Mouse (Mus musculus) hindlimb bud, embryonic 11.5 days (tissue): Measurements from ENCODE around the gene Rapgef4.

Experiments used
- DNase-seq: peaks from one replicate; pipeline ENCODE4 v3.0.0-alpha.2; 2012; ENCODE audit warnings: low read depth, low spot score; ENCODE audit errors: extremely low spot score

Gene Rapgef4

DNA sequence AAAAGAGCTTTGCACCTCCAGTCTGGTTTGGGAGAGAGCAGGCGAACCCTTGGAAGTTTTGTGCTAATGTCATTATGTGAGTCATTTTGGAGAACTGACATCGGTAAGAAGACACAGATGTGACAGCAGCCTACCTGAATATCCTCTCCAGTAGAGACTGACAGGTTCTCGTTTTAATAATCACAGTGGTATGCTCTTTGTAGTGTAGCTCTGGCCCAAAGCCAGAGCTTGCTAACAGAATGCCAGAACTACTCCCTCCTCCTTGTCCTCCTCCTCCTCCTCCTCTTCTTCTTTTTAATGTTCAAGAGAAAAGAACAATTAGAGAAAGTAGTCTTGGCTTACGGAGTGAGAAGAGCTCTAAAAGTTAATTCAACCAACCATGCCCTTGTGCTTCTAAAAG is 272.8 kb downstream of the Rapgef4 start:
- DNase-seq, result no peak

DNA sequence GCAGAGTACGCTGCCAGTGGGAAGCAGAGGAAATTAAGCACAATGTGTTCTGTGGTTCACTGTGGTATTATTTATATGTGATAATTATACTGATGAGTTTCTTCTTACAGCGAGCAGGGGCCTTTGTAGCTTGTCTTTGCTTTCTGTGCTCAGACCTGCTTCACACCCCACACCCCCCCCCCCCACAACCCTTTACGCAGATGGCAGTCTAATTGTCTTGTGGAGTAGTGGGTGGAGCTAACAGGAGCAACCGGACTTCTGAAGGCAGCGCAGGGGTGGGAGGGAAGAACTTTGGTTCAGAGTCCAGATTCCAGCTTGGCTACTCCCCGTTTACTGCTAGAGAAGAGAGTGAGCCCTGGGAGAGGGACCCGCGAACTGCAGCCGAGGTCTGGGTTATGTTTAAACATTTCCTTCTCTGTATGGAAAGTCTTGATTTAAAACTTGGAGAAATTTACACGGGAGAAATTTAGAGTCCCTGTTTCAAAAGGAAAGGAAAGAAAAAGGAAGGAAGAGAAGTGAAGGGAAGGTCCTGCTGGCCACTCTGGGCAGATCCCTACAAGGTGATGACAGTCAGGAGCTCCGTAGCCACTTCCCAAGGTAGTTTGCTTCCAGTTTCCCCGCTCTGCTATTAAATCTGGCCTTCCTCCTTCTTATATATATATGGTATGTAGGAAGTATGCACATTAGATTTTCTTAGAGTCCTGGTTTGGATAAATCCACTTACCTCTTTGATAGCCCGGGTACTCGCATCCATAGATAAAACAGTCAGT is 274.0 kb downstream of the Rapgef4 start:
- DNase-seq, result no peak

DNA sequence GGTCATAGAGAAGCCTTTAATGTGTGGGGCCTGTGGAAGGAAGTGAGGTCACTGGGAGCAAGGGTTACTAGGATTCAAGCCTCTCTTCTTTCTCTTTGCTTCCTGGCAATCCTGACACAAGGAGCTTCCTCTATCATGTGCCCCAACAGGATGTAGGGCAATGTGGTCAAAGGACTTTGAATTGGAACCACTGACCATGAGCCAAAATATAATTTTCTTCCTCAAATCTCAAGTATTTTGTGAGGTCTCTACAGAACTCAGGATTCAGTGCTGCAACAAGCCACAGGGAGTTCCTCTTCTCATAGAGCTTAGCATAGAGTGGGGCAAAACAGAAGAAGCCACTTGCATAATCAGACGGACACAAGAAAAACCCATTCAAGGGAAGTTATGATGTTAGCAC is 279.7 kb downstream of the Rapgef4 start:
- no peak for DNase-seq

DNA sequence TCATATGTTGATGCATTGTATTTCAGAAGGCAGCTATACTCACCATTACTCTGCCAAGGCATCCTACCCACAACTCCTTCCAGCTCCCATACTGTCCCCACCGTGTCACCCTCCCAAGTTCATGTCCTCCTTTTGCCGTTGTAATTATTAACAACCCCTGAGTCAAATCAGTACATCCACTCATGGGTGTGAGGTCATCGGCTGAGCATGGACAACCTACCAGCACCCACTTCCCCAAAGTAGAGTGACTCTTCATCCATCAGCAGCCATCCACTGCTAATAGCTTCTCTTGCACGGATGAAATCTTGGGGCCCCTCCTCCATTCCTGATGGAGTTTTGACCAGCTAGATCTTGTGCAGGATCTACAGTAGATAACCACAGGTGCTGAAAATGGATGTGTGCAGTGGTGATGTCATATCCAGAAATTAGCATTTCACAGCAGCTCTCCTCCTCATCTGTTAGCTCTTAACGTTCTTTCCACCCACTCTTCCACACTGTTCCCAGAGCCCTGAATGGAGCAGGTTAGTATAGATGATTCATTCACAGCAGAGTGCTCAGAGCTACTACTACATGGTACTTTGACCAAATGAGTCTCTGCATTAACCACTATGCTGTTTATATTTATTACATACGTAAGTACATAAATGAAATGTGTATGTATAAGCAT is 281.9 kb downstream of the Rapgef4 start:
- DNase-seq, result no peak

DNA sequence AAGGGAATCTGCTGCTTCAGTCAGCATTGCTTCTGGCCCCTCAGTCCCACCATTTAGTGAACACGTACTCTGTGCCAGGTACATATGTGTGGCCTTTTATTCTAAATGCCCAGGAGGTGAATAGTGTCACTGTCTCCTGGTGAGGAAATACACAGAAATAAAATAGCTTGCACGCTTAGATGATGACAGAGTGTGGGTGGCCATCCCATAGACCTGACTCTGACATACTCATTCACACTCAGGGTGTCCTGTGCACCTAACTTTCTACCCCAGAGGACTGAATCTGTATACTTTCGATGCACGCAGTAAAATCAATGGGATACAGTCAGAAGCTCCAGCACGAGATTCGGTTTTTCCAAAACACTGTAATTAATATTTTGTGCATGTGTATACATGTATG is 286.4 kb downstream of the Rapgef4 start:
- DNase-seq, result no peak

DNA sequence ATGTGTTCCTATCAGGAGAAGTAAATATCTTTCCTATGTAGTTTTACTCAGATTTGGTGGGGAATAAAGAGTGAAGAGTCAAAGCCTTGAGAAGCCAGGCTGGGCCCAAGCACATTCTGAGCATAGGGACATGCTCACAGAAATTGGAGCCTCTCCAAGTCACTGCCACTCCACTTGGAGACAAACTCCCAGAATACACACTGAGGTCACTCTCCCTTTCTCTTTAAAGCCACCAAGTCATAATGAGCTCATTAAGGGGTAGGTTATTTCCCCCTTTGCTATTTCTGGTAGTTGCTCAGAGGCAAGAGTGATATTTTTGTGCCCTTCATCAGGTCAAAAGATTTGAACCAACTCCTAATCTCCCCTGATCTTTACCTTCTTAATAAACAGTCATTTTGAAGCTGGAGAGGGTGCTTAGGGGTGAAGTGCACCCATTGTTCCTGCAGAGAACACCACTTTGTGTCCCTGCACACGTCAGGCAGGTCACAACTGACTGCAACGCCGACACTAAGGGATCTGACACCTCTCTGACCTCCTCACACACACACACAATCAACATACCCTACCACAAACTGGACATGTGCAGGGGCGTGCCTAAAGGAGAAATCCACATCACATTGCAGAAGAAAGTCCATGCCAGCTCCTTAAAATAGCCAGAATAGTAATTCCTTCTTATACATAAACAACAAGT is 288.8 kb downstream of the Rapgef4 start:
- no peak for DNase-seq

DNA sequence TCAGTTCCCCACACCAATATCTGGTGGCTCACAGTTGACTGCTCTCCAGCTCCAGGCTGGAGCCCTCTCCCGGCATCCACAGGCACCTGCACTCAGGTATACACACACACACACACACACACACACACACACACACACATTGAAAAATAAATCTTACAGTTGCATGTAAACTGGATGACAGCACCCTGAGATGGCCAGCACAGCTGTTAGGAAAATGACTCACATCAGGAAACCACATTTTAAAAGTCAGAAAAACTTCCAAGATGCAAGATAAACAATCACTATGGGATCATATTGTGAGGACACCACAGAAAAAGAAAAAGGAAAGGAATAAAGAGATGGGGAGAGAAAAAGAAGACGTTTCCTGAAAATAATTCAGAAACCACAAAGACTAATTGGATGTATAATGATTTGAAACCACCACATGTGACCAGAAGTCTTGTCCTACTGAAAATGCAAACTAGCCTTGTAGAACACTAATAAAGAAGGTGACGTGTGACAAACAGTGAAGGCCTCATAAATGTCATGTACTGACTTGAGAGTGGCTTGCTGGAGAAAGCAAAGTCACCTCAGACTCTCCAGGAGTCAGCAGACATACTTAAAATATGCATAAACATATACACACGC is 297.3 kb downstream of the Rapgef4 start:
- DNase-seq, result no peak

DNA sequence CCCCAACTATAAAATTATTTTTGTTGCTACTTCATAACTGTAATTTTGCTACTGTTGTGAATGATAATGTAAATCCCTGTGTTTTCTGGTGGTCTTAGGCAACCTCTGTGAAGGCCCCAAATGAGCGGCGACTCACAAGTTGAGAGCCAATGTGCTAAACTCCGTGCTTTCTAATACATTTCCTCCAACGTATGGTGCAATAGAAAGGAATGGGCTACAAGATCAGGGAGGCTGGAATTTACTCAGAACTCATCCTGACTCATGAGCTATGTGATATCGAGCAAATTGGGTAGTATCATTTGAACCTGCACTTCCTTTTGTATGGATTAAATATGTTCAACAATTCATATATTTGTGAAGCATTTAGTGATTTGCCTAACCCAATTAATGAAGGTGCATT is 299.5 kb downstream of the Rapgef4 start:
- no peak for DNase-seq

DNA sequence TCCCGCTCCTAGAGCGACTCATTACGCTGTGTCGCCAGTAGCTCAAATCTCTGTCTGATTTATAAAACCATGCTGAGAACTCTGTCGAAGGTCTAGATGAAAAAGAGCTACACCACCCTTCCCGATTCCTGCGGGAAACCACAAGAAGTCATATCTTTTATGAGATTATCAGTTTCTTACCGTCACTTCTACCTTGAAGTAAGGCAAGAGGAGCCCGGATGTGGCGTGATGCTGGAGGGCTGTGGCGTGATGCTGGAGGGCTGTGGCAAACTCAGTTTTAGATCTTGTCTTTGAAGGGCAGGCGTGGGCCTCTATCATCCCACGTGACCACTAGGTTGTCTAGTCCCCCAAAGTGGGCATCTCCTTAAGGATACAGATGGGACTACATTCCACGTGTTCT is 300.9 kb downstream of the Rapgef4 start:
- DNase-seq, result no peak

DNA sequence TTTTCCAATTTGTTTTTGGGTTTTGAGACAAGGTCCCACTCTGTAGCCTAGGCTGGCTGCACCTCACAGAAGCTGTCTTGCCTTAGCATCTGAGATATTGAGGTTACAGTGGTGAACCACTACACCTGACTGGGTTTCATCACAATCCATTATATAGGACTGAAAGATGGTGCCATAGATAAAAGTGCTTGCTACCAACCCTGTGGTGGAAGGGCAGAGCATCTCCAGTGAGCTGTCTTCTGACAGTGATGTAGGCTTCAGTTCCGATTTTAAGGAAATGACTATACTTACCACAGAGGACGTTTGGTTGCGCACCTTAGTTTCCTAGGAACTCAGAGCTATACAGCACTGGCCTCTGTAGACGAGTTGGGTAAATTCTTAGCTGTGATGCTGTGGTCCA is 301.7 kb downstream of the Rapgef4 start:
- DNase-seq, result no peak

DNA sequence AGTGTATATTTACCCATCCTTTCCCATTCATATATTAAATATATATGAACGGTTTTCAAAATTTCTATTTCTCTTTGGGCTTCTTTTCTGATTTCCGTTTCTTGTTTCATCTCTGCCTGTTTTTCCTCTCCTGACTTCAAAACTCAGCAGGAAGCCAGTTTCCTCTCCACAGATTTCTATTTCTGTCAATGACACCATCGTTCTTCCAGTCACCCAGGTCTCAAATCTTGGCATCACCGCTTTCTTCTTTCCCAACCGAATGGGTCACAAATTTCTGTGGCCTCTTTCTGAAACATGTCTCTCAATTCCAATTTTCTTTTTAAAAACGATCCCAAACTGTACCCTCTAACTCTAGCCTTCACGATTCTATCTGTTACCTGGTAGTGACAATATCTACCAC is 303.6 kb downstream of the Rapgef4 start:
- no peak for DNase-seq

DNA sequence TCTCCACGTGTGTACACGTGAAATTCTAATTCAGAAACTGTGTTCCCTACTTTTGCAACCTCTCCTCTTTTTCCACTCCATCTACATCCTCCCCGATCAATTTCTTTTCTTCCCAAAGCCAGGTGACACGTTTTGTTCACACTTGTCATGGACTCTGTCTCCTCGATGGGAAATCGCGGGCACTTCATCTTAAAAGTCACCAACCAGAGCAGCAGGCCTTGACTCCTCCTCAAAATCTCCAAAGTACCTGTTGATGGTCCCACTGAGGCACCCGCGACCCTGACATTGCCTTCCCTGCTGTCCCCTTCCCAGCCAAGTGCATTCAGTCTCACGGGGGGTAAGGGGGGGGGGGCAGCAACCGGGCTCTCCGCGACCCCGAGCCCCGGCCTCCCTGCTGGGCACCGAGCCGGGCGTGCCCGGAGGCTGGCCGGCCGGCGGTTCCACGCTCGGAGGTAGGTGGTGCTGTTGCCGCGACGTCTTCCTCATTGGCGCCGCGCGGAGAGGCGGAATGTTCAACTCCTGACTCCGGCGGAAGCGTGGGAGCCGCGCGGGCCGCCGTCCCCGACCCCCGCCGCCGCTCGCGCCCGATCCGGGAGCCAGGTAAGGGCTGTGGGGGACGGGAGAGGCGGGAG is 304.3 kb downstream of the Rapgef4 start, which contains the start of gene Map3k20:
Gene Map3k20, plus strand, starts transcription at position 382 of the 632 bp plus-strand sequence.
- no peak for DNase-seq

DNA sequence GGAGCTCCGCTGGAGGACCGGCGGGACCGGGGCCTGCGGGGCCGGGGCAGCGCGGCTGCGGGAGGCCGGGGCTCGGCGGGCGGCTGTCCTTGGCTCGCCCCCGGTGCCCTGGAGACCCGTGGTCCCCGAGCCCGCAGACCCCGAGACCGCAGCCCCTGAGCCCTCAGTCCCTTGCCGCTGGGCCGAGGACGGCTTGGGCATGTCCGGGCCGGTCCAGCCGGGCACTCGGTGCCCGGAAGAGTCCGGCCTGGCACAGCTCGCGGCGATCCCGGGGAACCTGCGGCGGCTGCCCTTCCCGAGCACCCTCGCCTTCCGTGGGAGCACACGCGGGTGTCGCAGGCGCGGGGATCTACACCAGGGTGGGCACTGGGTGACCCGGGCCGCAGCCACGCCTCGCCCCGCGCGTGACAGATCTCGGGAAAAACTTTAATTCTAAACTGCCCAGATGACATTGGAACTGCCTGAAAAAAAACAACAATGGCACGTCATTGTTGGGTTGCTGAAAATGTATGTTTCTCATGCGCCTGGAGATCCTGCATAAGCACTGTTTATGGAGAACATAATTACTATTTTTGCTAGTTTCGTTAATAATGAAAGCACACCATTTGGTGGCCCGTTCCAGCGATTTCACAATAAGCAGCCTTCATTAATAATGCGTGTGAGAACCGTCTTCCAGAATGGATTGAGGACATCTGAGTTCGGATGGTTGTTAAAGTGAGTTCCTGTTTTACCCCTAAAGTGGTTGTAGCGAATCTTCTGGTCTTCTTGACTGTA is 305.0 kb downstream of the Rapgef4 start:
- DNase-seq, result no peak

DNA sequence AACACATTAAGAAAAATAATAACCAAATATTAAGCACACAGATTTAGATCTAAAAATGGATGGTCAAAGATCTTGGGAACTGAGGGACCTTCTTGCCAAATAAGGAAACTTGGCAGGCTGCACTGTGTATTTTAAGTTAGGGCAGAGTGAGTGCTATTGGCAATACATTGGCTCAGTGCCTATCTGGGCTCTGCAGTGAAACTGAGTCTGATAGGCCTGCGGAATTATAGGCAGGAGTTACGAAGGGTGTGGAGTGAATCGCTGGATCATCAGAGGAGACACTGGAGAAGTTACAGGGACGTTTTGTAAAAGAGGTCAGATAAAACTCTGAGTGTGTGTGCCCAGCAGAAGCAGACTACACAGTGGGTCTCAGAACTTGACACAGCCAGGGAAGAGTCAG is 306.1 kb downstream of the Rapgef4 start:
- DNase-seq, result no peak

DNA sequence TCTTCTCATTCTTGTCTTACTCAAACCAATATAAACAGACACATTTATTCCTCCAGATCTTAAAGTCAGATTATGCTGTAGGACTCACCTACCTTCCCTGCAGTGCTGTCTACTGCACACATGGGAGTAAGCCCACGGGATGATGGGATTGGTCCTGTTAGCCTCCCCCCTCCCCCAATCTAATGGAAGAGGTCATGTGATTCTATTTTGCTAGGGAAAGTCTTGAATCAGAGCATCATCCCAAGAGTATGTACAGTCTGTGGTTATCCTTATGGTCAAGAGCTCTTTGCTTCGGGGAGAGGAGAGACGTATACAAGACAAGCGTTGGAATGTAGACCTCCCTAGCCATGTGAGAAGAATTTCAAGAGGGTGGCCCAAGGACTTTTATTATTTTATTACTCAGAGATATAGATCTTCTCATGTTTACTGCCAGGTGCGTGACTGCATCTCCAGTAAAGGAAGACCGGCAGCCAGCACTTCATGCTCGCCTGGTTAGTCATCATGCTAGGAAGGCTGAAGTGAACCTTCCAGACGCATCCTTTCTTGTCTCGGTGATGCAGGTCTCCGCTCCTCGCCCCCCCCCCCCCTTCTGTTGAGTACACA is 308.0 kb downstream of the Rapgef4 start:
- DNase-seq, result no peak

DNA sequence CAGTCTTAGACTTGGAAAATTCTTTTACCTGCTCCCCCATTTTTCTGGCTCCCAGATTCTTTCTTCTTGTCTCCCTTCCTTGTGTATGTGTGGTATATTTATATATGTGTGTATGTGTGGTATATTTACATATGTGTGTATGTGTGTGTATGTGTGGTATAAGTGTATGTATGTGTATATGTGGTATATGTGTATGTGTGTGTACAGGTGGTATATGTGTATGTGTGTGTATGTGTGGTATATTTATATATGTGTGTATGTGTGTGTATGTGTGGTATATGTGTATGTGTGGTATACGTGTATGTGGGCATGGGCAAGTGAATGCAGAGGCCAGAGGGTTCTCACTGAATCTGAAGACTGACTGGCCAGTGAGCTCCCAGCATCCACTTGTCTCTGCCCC is 310.1 kb downstream of the Rapgef4 start:
- DNase-seq, result no peak

DNA sequence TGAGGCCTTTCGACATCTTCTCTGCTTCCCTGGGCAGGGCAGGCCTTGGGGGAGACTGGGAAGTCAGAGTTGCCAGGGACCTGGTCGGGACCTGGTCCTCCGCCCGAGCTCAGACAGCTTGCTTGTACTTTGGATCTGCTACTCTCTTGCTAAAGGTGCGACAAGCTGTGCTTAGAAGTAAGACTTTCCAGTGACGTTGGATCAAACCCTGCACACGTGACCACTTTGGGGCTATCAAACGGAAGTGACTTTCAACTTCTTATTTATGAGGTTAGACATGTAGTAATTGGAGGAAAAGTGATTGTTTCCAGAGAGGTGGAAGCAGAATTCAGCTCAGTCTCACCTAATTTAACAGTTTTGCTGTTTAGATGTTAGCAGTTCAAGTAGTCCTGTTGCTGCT is 311.5 kb downstream of the Rapgef4 start:
- DNase-seq, result no peak

DNA sequence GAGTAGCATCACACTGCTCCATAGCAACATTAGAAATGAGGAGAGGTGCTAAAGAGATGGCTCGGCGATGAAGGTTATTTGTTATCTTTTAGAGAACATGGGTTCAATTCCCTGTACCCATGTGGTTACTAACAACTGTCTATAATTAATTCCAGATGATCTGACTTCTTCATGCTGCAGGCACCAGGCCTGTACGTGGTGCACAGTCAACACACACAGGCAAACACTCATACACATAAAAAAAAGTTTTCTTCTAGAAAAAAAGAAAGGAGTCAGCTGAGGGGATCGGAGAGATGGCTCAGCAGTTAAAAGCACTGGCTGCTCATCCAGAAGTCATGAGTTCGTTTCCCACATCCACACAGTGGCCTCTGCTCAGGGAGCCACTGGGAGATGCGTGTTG is 314.0 kb downstream of the Rapgef4 start:
- no peak for DNase-seq

DNA sequence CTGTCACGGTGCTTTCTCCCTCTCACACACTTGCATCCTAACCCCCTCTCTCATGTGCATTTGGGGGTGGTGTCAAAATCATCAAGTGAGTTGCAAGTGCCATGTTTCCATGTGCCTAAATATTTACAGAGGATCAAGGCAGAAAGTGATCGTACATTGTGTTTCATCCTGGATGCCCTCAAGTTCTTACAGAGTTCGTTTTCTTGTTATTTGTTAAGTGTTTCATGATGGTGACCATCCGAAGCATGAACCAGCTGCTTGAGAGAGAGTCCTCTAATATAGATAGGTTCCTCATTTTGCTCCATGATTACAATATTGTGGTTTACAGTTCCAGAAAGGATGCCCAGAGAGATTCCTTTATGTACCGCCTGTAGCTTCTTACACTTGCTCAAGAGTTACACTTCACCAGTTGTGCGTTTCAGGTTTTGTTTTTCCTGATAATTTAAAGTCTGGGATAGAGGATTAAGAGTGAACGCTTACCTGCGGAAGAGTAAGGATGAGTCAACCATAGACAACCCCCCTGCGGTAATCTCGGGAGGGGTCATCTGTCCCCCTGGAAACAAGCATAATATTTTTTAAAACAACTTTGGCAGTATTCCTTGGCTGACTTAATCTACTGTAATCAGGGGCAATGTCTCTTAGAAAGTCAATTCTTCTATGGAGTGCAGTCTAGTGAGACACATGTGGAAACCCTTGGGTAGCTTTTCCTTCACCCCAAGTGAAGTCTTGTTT is 316.1 kb downstream of the Rapgef4 start:
- DNase-seq, result no peak
